ENCODE assay signal across 17 mouse cellular contexts in the genomic region with DNA sequence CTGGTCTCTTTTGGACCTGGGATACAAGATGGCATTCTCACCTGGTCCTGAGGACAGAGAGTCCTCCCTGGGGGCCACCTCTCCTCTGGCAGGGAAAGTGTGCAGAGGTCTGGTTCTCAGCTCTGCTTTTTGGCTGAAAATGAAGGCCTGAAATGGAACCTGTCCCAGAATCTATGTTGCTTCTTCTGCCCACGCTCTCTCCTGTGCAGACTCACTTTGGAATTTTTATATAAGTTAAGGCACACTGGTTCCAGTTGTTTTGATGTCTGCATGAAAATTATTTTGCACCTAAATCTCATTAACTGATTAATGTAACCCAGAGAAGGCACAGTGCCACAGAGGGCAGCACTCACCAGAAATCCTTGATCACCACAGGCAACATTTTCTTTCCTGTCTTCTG.
"Had no signal": no experiment of that assay in that cellular context is flagged by ENCODE, and none has a peak within 500 bp of the region (broad histone marks: within the 10 kb centered on the region; RNA-seq: fewer than 3 reads in every experiment).

No protein-coding gene starts in this region.

- DNase-seq: kidney, adult 18-20 months; kidney, adult 9 months; kidney, postnatal 14 days; kidney, postnatal 4 days; liver, postnatal 0 days; lung, embryonic 14.5 days; retina, postnatal 1 day; right cerebral cortex, postnatal 4 days; thymus, postnatal 25 days had no signal

- H3K27me3 ChIP-seq: midbrain, embryonic 12.5 days; midbrain, embryonic 15.5 days; neural tube, embryonic 13.5 days had no signal

- H3K9me3 ChIP-seq: midbrain, embryonic 12.5 days; midbrain, embryonic 15.5 days; neural tube, embryonic 13.5 days had no signal

- H3K4me2 ChIP-seq: lung, embryonic 14.5 days; midbrain, embryonic 12.5 days; midbrain, embryonic 15.5 days; neural tube, embryonic 13.5 days had no signal

- ATAC-seq: liver, postnatal 0 days; lung, postnatal 0 days; midbrain, embryonic 15.5 days had no signal

- H3K27ac ChIP-seq: liver, embryonic 14.5 days; macrophage; midbrain, embryonic 12.5 days; midbrain, embryonic 15.5 days; neural tube, embryonic 13.5 days; stomach, postnatal 0 days had no signal

- H3K4me1 ChIP-seq: midbrain, embryonic 12.5 days; midbrain, embryonic 15.5 days; neural tube, embryonic 13.5 days had no signal

- H3K4me3 ChIP-seq: midbrain, embryonic 12.5 days; midbrain, embryonic 15.5 days; myocyte; neural tube, embryonic 13.5 days had no signal

- H3K9ac ChIP-seq: liver, embryonic 14.5 days; liver, postnatal 0 days; lung, embryonic 14.5 days; midbrain, embryonic 12.5 days; midbrain, embryonic 15.5 days; neural tube, embryonic 13.5 days had no signal

- H3K36me3 ChIP-seq: midbrain, embryonic 12.5 days; midbrain, embryonic 15.5 days; neural tube, embryonic 13.5 days had no signal
